In the genomic region with DNA sequence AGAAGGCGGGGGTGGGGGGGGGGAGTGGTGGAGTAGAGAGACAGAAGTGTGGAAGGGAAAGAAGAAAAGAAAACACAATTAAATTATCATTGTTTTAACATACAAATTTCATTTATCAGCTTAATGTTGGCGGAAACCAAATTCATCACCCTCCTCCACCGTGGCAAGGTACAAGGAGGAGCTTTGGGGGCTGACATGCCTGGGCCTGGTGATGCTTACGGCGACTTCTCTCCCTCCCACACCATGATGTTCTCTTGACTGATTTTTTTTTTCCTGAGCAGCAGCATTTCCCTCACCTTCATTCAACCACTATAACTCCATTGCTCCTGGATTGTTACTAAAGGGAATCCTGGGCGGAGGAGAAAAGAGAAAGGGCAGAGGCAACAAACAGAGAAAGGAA, we compare ENCODE assay signal across 14 mouse cellular contexts.
DNase-seq lines count a peak whose midpoint lies in the region; ATAC-seq and TF ChIP-seq lines count a peak whose summit lies in the region.
"Had no signal": no experiment of that assay in that cellular context is flagged by ENCODE, and none has a peak within 500 bp of the region (broad histone marks: within the 10 kb centered on the region; RNA-seq: fewer than 3 reads in every experiment).

No protein-coding gene starts in this region.

- WGBS in hindbrain, embryonic 10.5 days, result 46% methylated on average over 6 of the region's 6 CpGs
- WGBS in midbrain, embryonic 10.5 days, result 51% methylated on average over 6 of the region's 6 CpGs
- WGBS in stomach, embryonic 14.5 days, result 54% methylated on average over 5 of the region's 6 CpGs

- peak overlapping the region; percentile 74 for H3K27ac ChIP-seq in left cerebral cortex, adult 2 months
- peak overlapping the region; percentile 54 for H3K27ac ChIP-seq in hindbrain, embryonic 10.5 days
- peak overlapping the region; percentile 67; the same call in 1 of the 2 replicates for H3K27ac ChIP-seq in midbrain, embryonic 10.5 days (replicated peaks)
- peak overlapping the region; percentile 53; the same call in 1 of the 2 replicates for H3K27ac ChIP-seq in stomach, embryonic 14.5 days (ENCODE audit: low read length)

- intact Hi-C loops in left cerebral cortex, adult 2 months (cut with DNase I), result loop anchor here (5.0 kb wide), 1 partner anchor 85 kb away; no protein-coding TSS in a partner anchor
- intact Hi-C loops in left cerebral cortex, postnatal 36 days (cut with DNase I), result no loop called here

- TF ChIP-seq CTCF in left cerebral cortex, adult 2 months (IDR thresholded peaks at IDR 0.05), result no peak

- no peak overlapping the region for H3K9ac ChIP-seq in stomach, embryonic 14.5 days (replicated peaks; ENCODE audit: low read depth, low read length)

- no peak for ATAC-seq in stomach, embryonic 14.5 days (ENCODE audit: insufficient number of reproducible peaks, insufficient read depth, low FRiP score, low read depth)

- DNase-seq in left cerebral cortex, adult 2 months (ENCODE audit: extremely low spot score in 1 of 2, low spot score in 2 of 2), result no peak
- no peak for DNase-seq in left cerebral cortex, postnatal 36 days (ENCODE audit: low spot score in 2 of 2)
- no peak for DNase-seq in hindbrain, embryonic 10.5 days (ENCODE audit: low spot score)
- DNase-seq in midbrain, embryonic 10.5 days (ENCODE audit: low spot score), result no peak
- DNase-seq in adrenal gland, adult 2 months, result no peak
- no peak for DNase-seq in ovary, adult 18-20 months (ENCODE audit: low spot score)
- DNase-seq in layer of hippocampus, adult 8-10 months (ENCODE audit: low spot score in 2 of 2), result no peak
- DNase-seq: adrenal gland, adult 8-10 months; cerebellum, adult 11 months; gastrocnemius, postnatal 14 days; kidney, adult 9 months; spleen, adult 18-20 months; thymus, postnatal 14 days had no signal

- no peak overlapping the region for H3K4me2 ChIP-seq in stomach, embryonic 14.5 days (replicated peaks; ENCODE audit: low read depth, low read length)

- H3K4me3 ChIP-seq in left cerebral cortex, adult 2 months, result no peak overlapping the region
- peak overlapping the region; percentile 18; the same call in 1 of the 2 replicates for H3K4me3 ChIP-seq in hindbrain, embryonic 10.5 days
- peak overlapping the region; percentile 21; the same call in 1 of the 2 replicates for H3K4me3 ChIP-seq in midbrain, embryonic 10.5 days
- H3K4me3 ChIP-seq in stomach, embryonic 14.5 days (ENCODE audit: low read depth, low read length), result no peak overlapping the region

- peaks cover 62% of the 10 kb centered on the region for H3K4me1 ChIP-seq in hindbrain, embryonic 10.5 days (replicated peaks)
- peaks cover 63% of the 10 kb centered on the region for H3K4me1 ChIP-seq in midbrain, embryonic 10.5 days
- peaks cover 17% of the 10 kb centered on the region; the same call in 1 of the 2 replicates for H3K4me1 ChIP-seq in stomach, embryonic 14.5 days (ENCODE audit: control insufficient read depth, insufficient read depth, low read length)

- peaks cover 5% of the 10 kb centered on the region; the same call in 1 of the 2 replicates for H3K36me3 ChIP-seq in hindbrain, embryonic 10.5 days
- peaks cover 6% of the 10 kb centered on the region; the same call in 1 of the 2 replicates for H3K36me3 ChIP-seq in midbrain, embryonic 10.5 days
- no peaks in the 10 kb centered on the region for H3K36me3 ChIP-seq in stomach, embryonic 14.5 days (ENCODE audit: control insufficient read depth, insufficient read depth, low read length)

- H3K9me3 ChIP-seq in hindbrain, embryonic 10.5 days, result no peaks in the 10 kb centered on the region
- H3K9me3 ChIP-seq in midbrain, embryonic 10.5 days (replicated peaks), result no peaks in the 10 kb centered on the region
- no peaks in the 10 kb centered on the region for H3K9me3 ChIP-seq in stomach, embryonic 14.5 days (ENCODE audit: control insufficient read depth, low read depth, low read length)

- no peaks in the 10 kb centered on the region for H3K27me3 ChIP-seq in hindbrain, embryonic 10.5 days (ENCODE audit: insufficient read depth, poor library complexity, severe bottlenecking)
- H3K27me3 ChIP-seq in midbrain, embryonic 10.5 days (ENCODE audit: low read depth, poor library complexity, severe bottlenecking), result no peaks in the 10 kb centered on the region
- H3K27me3 ChIP-seq in stomach, embryonic 14.5 days (ENCODE audit: control insufficient read depth, insufficient read depth, low read length), result no peaks in the 10 kb centered on the region

Comparison
In these comparisons a context has a peak if more than half of its experiments do, and no peak if none do; other contexts are left out.
1. H3K4me3 ChIP-seq: peak in hindbrain, embryonic 10.5 days (single experiment) and midbrain, embryonic 10.5 days (single experiment); none in left cerebral cortex, adult 2 months (single experiment) and stomach, embryonic 14.5 days (single experiment).
2. Peak in every context shown above with its lines, with median percentiles within 50 percentile points of each other: H3K27ac ChIP-seq.